Mouse (Mus musculus) liver, postnatal 0 days (tissue): ENCODE measurements around the gene Hormad2. TPM values are rescaled to one million over a fixed set of nuclear protein-coding genes. Genes with fewer than 3 reads are reported as not detected.

ENCODE experiments used
- ATAC-seq: fragments of 200-750 bp; cut with Nextera tagmentation; 2 replicates; pipeline ENCODE4 v1.8.0; 2017; ENCODE audit warnings: mild to moderate bottlenecking, moderate library complexity
- DNase-seq: peaks from one replicate; pipeline ENCODE4 v3.0.0-alpha.2; 2016
- H3K27ac ChIP-seq: fragments of 300-500 bp; sonication (generic); 2 replicates; pipeline ENCODE4 v1.5.1; 2014; ENCODE audit warnings: antibody characterized with exemption, moderate library complexity, mild to moderate bottlenecking, low read depth
- H3K27me3 ChIP-seq: fragments of 300-500 bp; sonication (generic); 2 replicates; pipeline ENCODE4 v1.6.1; 2014; ENCODE audit warnings: low read length, control low read depth, mixed read lengths; ENCODE audit not compliant: insufficient read depth
- H3K36me3 ChIP-seq: fragments of 300-500 bp; sonication (generic); replicated peaks from 2 replicates; pipeline ENCODE4 v1.6.1; 2014; ENCODE audit warnings: mild to moderate bottlenecking, control low read depth, low read length, moderate library complexity, mixed read lengths; ENCODE audit not compliant: insufficient read depth
- H3K4me1 ChIP-seq: fragments of 300-500 bp; sonication (generic); 2 replicates; pipeline ENCODE4 v1.6.1; 2014; ENCODE audit warnings: antibody characterized with exemption, mild to moderate bottlenecking, control low read depth; ENCODE audit not compliant: insufficient read depth
- H3K4me2 ChIP-seq: fragments of 300-500 bp; sonication (generic); 2 replicates; pipeline ENCODE4 v1.6.1; 2014; ENCODE audit warnings: low read depth, mild to moderate bottlenecking, low read length, moderate library complexity, mixed read lengths
- H3K4me3 ChIP-seq: fragments of 300-500 bp; sonication (generic); 2 replicates; pipeline ENCODE4 v1.5.1; 2014; ENCODE audit warnings: low read depth, low read length
- H3K9ac ChIP-seq: fragments of 300-500 bp; sonication (generic); replicated peaks from 2 replicates; pipeline ENCODE4 v1.6.1; 2014; ENCODE audit warnings: mild to moderate bottlenecking, moderate library complexity
- H3K9me3 ChIP-seq: fragments of 300-500 bp; sonication (generic); 2 replicates; pipeline ENCODE4 v1.6.1; 2016; ENCODE audit warnings: mild to moderate bottlenecking, control low read depth, low read length, mixed read lengths
- CTCF ChIP-seq: sonication (generic); IDR thresholded peaks from 2 replicates; pipeline ENCODE4 v1.5.1; 2016; ENCODE audit warnings: antibody characterized with exemption, low read depth
- EP300 ChIP-seq: IDR thresholded peaks from 2 replicates; pipeline ENCODE4 v1.6.1; 2016; ENCODE audit warnings: antibody characterized with exemption, low read depth, mild to moderate bottlenecking
- WGBS: fragments of 180-500 bp; shearing (Covaris S2); extraction: QIAGEN DNeasy Blood & Tissue Kit; methylation state at CpG from one replicate; pipeline ENCODE4 v1.1.7; 2014; ENCODE audit not compliant: insufficient replicate concordance; 5-methylcytosine and 5-hydroxymethylcytosine counted together
- polyA plus RNA-seq: library from polyadenylated mRNA; unstranded; fragments of >200 nt; fragmentation: Nextera tagmentation; extraction: Ambion mirVana; gene quantifications from 2 replicates; pipeline ENCODE4 v1.2.1, GENCODE M21; 2015

Hormad2 gene
- polyA plus RNA-seq, 1 experiment from 2014 or later = 0.29 TPM

DNA sequence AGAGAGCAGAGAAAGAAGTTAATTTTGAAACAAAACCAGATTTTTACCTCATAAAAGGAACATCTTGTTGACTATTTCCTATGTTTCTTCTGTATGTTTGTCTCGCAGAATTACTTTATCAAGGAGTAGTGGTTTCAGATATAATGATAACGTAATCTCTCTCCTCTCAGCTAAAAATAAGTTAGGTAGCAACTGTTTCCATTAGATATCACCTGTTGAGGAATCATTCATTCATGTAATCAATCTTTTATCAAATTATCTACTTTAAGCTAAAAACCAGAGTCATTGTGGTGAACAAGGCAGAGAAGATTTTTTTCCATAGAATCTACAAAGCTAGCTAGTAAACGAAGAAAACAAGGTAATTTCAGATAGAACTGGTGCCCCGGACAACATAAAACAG lies 28.6 kb downstream of the Hormad2 start:
- TF ChIP-seq CTCF (no peak), EP300 (no peak)
- no peaks in the 10 kb centered on the region for H3K36me3 ChIP-seq
- DNase-seq (no peak), ATAC-seq (no peak)
- H3K27me3 ChIP-seq = no peaks in the 10 kb centered on the region
- H3K9me3 ChIP-seq = no peaks in the 10 kb centered on the region
- H3K9ac ChIP-seq = no peak overlapping the region
- H3K4me2 ChIP-seq = no peak overlapping the region
- H3K4me1 ChIP-seq = no peaks in the 10 kb centered on the region
- 73% methylated on average over 4 of the region's 4 CpGs for WGBS
- H3K27ac ChIP-seq = no peak overlapping the region
- H3K4me3 ChIP-seq = no peak overlapping the region

DNA sequence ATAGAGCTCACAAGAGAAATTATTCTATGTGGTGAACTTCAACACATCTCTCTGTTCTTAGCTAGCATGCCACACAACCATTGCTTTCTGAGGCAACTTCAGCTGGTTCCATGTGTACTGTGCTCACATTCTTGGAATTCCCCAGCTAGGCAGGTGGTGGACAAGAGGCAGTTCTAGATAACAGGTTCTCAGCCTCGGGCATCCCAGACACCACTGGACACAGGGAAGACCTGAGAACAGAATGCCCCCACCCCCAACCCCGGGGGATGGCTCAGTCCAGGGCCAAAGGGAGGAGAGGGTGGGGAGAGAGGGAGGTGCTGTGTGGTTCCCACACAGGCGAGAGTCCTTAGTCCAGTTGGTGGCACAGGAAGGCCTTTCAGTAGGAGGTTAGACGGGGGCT lies 36.6 kb downstream of the Hormad2 start:
- ATAC-seq (no peak), DNase-seq (no peak)
- H3K4me3 ChIP-seq = no peak overlapping the region
- H3K36me3 ChIP-seq = no peaks in the 10 kb centered on the region
- H3K9ac ChIP-seq = no peak overlapping the region
- no peaks in the 10 kb centered on the region for H3K9me3 ChIP-seq
- no peak overlapping the region for H3K4me2 ChIP-seq
- H3K4me1 ChIP-seq = no peaks in the 10 kb centered on the region
- no peak overlapping the region for H3K27ac ChIP-seq
- no peak for TF ChIP-seq EP300
- TF ChIP-seq CTCF = no peak
- WGBS = 46% methylated on average over 4 of the region's 4 CpGs
- no peaks in the 10 kb centered on the region for H3K27me3 ChIP-seq

GRCm38 (mm10) chr11:4403381-4403780 lies 37.5 kb downstream of the Hormad2 start:
- Histone ChIP-seq H3K4me2 (no peak overlapping the region), H3K9ac (no peak overlapping the region), H3K27me3 (no peaks in the 10 kb centered on the region), H3K4me1 (no peaks in the 10 kb centered on the region), H3K4me3 (no peak overlapping the region), H3K9me3 (no peaks in the 10 kb centered on the region), H3K36me3 (no peaks in the 10 kb centered on the region), H3K27ac (no peak overlapping the region)
- ATAC-seq (no peak), DNase-seq (no peak)
- 82% methylated on average over 7 of the region's 7 CpGs for WGBS
- TF ChIP-seq EP300 (no peak), CTCF (no peak)

DNA sequence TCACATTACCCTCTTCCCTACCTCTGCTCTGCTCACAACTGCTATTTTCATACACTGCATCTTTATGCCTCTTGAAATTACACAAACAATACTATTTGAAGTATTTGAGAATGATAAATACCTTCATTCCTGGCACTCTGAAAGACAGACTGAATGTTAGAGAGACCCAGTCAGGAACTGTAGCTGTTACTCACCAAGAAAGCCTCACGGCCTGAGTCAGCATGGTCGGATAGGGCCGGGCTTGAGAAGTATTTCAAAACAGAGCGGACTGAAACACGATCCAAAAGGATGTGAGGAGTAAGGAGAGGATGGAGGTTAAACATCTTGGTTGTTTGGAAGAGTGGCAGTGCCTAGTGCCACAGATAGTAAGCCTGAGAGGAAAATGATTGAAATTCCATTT lies 39.7 kb downstream of the Hormad2 start:
- no peak overlapping the region for H3K27ac ChIP-seq
- no peaks in the 10 kb centered on the region for H3K4me1 ChIP-seq
- ATAC-seq = no peak
- no peaks in the 10 kb centered on the region for H3K36me3 ChIP-seq
- 56% methylated on average over 5 of the region's 5 CpGs for WGBS
- no peak overlapping the region for H3K4me3 ChIP-seq
- H3K27me3 ChIP-seq = no peaks in the 10 kb centered on the region
- H3K9me3 ChIP-seq = no peaks in the 10 kb centered on the region
- TF ChIP-seq CTCF (no peak), EP300 (no peak)
- no peak overlapping the region for H3K4me2 ChIP-seq
- H3K9ac ChIP-seq = no peak overlapping the region
- DNase-seq = no peak

- ATAC-seq (no peak), DNase-seq (no peak)
- H3K4me2 ChIP-seq = no peak overlapping the region
- no peaks in the 10 kb centered on the region for H3K36me3 ChIP-seq
- no peaks in the 10 kb centered on the region for H3K27me3 ChIP-seq
- TF ChIP-seq CTCF (no peak), EP300 (no peak)
- no peaks in the 10 kb centered on the region for H3K4me1 ChIP-seq
- H3K9ac ChIP-seq = no peak overlapping the region
- H3K9me3 ChIP-seq = no peaks in the 10 kb centered on the region
- H3K27ac ChIP-seq = no peak overlapping the region
- no peak overlapping the region for H3K4me3 ChIP-seq
Measured at GRCm38 (mm10) chr11:4394226-4394625, 46.7 kb downstream of the Hormad2 start.

GRCm38 (mm10) chr11:4388018-4388417 lies 52.9 kb downstream of the Hormad2 start:
- H3K4me3 ChIP-seq = no peak overlapping the region
- no peak for ATAC-seq
- WGBS = 26% methylated on average over 2 of the region's 2 CpGs

GRCm38 (mm10) chr11:4382321-4382720 lies 58.6 kb downstream of the Hormad2 start:
- H3K4me2 ChIP-seq = no peak overlapping the region

More at GRCm38 (mm10) chr11:4388018-4388417, 52.9 kb downstream of the Hormad2 start:
- TF ChIP-seq EP300 (no peak), CTCF (no peak)
- no peak overlapping the region for H3K4me2 ChIP-seq
- no peaks in the 10 kb centered on the region for H3K36me3 ChIP-seq
- H3K4me1 ChIP-seq = no peaks in the 10 kb centered on the region
- H3K9me3 ChIP-seq = no peaks in the 10 kb centered on the region
- H3K27ac ChIP-seq = no peak overlapping the region
- DNase-seq = no peak
- no peak overlapping the region for H3K9ac ChIP-seq
- H3K27me3 ChIP-seq = no peaks in the 10 kb centered on the region

More at GRCm38 (mm10) chr11:4382321-4382720, 58.6 kb downstream of the Hormad2 start:
- no peak overlapping the region for H3K27ac ChIP-seq
- no peak overlapping the region for H3K9ac ChIP-seq
- DNase-seq = no peak
- no peak for TF ChIP-seq CTCF
- no peak for TF ChIP-seq EP300
- no peaks in the 10 kb centered on the region for H3K27me3 ChIP-seq
- no peak for ATAC-seq
- no peaks in the 10 kb centered on the region for H3K36me3 ChIP-seq
- H3K9me3 ChIP-seq = no peaks in the 10 kb centered on the region
- no peak overlapping the region for H3K4me3 ChIP-seq
- WGBS = 57% methylated on average over 7 of the region's 7 CpGs
- H3K4me1 ChIP-seq = no peaks in the 10 kb centered on the region
